Mouse (Mus musculus) left cerebral cortex, adult 18-20 months (tissue): ENCODE results near the gene Tead3. TPM values are rescaled to one million over a fixed set of nuclear protein-coding genes. Genes with fewer than 3 reads are reported as not detected.

ENCODE experiments used
- DNase-seq, 2 experiments: peaks; one replicate each; pipeline ENCODE4 v3.0.0; 2021 to 2022; ENCODE audit warnings: low spot score in 2 of 2, mixed read lengths in 1 of 2
- long read RNA-seq, 2 experiments: library from polyadenylated mRNA; stranded (forward); transcript quantifications; one replicate each; pipeline ENCODE4 v2.0.0; 2021
- total RNA-seq, 2 experiments: library from RNA; stranded (reverse); gene quantifications; 2 replicates each; pipeline ENCODE4 v1.2.3; 2021

The Tead3 gene
- 1 to 10 TPM; 2.3 to 2.5 TPM for total RNA-seq
- long read RNA-seq, experiment 1, partial matches to known transcripts = 0 of 2 reads
- long read RNA-seq, experiment 1, other reads (novel, unspliced or antisense) = 2 of 2 reads
- long read RNA-seq, experiment 2, partial matches to known transcripts = 3 of 4 reads
- long read RNA-seq, experiment 2, other reads (novel, unspliced or antisense) = 1 of 4 reads

- DNase-seq = no peak
These were observed at the start of gene Tead3 for GRCm38 (mm10) chr17:28350466-28351352. Tead3 (minus strand) TSS chr17:28350817.

GRCm38 (mm10) chr17:28394994-28395393 is 44.4 kb upstream of the Tead3 start:
- no peak for DNase-seq

- no peak for DNase-seq
These were observed 43.6 kb upstream of the Tead3 start for GRCm38 (mm10) chr17:28394051-28394765.

- DNase-seq = no peak
These were observed 41.2 kb upstream of the Tead3 start for GRCm38 (mm10) chr17:28391568-28392432.

GRCm38 (mm10) chr17:28388534-28388933 is 37.9 kb upstream of the Tead3 start:
- no peak for DNase-seq

- DNase-seq = peak; percentile 83 to 87
These were observed 35.7 kb upstream of the Tead3 start for GRCm38 (mm10) chr17:28386150-28386905.

- no peak for DNase-seq
These were observed 33.7 kb upstream of the Tead3 start for GRCm38 (mm10) chr17:28384298-28384697.

- no peak for DNase-seq
These were observed 29.6 kb upstream of the Tead3 start for GRCm38 (mm10) chr17:28380255-28380654.

- no peak for DNase-seq
These were observed 25.0 kb upstream of the Tead3 start for GRCm38 (mm10) chr17:28375592-28376061.

GRCm38 (mm10) chr17:28374494-28374893 is 23.9 kb upstream of the Tead3 start:
- no peak for DNase-seq

GRCm38 (mm10) chr17:28373821-28374220 is 23.2 kb upstream of the Tead3 start:
- peak in 1 of 2 experiments; percentile 18 for DNase-seq

GRCm38 (mm10) chr17:28371941-28372340 is 21.3 kb upstream of the Tead3 start:
- DNase-seq = no peak

GRCm38 (mm10) chr17:28371286-28371685 is 20.7 kb upstream of the Tead3 start:
- DNase-seq = no peak

GRCm38 (mm10) chr17:28369056-28369455 is 18.4 kb upstream of the Tead3 start:
- DNase-seq = no peak

GRCm38 (mm10) chr17:28368449-28368848 is 17.8 kb upstream of the Tead3 start:
- peak; percentile 52 to 69 for DNase-seq

GRCm38 (mm10) chr17:28365122-28365521 is 14.5 kb upstream of the Tead3 start, which contains the start of gene Tulp1:
Tulp1 (minus strand) TSS chr17:28365222.
- no peak for DNase-seq

GRCm38 (mm10) chr17:28363507-28363906 is 12.9 kb upstream of the Tead3 start:
- no peak for DNase-seq

- no peak for DNase-seq
These were observed 12.2 kb upstream of the Tead3 start for GRCm38 (mm10) chr17:28362653-28363292.

- DNase-seq = no peak
These were observed 11.5 kb upstream of the Tead3 start for GRCm38 (mm10) chr17:28361921-28362652.
